Mouse (Mus musculus) cerebral cortex, adult 2 months (tissue): ENCODE data around the gene Prl2b1.

Experiments
- WGBS: fragments of 180-500 bp; shearing (Covaris S2); methylation state at CpG from one replicate; pipeline ENCODE4 v1.1.7; 2018; 5-methylcytosine and 5-hydroxymethylcytosine counted together

The Prl2b1 gene

DNA sequence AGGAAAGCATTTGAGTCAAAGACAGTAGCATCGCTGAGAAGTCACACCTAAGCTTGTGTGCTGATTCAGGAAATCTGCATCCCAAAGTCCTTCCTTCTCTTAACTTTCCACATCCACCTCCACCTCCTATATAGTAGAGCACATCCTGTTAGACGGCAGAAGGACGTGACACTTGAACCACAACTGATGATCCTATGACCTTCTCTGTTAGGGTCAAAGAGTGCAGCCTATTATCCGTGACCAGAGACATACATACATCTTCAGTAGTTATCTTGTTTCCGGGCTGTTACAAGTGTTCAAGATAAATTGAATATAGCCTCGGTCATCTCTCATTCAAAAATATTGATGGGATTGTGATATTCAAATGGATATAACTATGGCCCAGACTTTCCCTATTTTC lies at the start of gene Prl2b1:
Gene Prl2b1 (minus strand): TSS at position 101 of the 400 bp plus-strand sequence.
- WGBS, result 85% methylated on average over 6 of the region's 6 CpGs

DNA sequence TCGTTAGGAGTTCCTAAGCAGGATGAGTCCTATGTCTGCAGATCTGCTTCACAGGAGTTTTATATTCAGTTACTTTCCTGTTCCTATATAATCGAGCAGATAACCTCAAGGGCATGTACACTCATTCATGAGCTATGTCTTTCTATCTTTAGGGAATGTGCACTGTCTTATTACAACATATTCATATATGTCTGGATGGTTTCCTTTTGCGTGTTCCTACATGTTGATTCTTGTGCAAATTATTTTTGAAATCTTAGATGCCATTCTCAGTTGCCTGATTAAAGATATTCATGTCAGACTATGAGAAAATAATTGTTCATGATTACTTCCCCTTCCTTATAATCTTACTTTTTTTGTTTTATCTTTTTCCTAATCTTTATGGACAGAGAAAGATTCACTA lies 47.9 kb upstream of the Prl2b1 start, which contains the start of gene Prl8a6:
Gene Prl8a6 (minus strand): TSS at position 101 of the 400 bp plus-strand sequence.
- 84% methylated on average over 3 of the region's 3 CpGs for WGBS

DNA sequence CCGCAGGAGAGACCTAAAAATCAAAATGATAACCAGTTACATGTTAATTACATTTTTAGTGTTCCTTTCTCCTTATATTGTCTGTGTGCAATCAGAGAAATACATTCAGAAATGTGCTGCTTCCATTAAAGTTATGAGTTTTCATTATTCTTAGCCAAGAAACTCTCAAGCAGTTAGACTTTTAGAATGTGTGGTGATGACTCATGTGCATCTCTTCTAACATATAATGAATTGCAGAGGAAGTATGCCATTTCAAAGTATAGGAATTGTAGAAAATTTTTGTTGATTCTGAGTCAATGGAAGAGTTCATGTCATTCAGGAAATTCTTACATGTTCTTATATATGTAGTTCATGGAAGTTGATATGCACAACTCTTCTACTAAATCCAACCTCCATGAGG lies 42.5 kb upstream of the Prl2b1 start:
- 72% methylated on average over 1 of the region's 1 CpGs for WGBS

DNA sequence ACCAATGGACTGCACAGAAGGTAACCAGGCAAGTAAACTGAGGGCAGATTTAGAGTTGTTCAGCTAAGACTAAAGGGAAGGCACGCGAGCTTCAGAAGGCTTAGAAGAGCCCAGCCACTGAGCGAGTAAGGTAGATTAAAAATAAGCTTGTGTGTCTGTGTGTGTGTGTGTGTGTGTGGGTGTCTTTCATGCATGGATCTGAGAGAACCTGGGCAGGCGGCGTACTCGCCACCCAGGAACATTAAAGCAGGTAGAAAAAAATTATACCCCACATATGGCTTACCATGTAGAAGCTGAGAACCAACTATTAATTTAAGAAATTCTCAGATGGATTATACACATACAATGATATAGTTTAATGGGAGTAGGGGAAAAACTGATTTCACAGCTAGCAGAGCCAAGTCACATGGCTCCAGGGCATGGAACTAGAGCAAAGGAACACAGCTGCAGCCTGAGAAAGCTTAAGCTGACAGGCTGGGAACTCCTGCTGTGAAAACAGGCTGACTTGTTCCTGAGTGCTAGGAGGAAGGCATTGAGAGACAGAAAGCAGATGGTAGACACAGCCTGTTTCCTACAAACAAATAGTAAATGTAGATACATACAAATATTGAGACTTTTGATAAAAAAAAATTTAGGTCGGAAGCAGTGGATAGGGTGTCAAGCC lies 8.5 kb upstream of the Prl2b1 start:
- 86% methylated on average over 7 of the region's 7 CpGs for WGBS

DNA sequence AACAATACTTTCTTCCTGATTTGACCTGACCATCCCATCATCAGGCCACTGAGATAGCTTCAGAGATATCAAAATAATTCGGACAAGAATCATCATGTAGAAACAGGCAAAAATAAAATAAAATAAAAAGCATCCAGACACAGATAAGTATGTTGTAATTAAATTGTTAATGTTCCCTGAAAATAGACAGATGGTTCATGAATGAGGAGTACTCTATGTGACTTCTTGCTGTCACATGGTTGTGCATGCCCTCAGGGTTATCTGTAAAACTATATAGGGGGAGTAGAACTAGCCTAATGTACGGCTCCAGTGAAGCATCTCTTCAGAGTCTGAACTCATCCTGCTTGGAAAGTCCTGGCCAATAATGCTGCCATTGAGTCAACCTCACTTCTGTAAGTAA lies 45.3 kb downstream of the Prl2b1 start, which contains the start of gene Prl8a2:
Gene Prl8a2 (plus strand): TSS at position 301 of the 400 bp plus-strand sequence.
- 89% methylated on average over 2 of the region's 2 CpGs for WGBS

DNA sequence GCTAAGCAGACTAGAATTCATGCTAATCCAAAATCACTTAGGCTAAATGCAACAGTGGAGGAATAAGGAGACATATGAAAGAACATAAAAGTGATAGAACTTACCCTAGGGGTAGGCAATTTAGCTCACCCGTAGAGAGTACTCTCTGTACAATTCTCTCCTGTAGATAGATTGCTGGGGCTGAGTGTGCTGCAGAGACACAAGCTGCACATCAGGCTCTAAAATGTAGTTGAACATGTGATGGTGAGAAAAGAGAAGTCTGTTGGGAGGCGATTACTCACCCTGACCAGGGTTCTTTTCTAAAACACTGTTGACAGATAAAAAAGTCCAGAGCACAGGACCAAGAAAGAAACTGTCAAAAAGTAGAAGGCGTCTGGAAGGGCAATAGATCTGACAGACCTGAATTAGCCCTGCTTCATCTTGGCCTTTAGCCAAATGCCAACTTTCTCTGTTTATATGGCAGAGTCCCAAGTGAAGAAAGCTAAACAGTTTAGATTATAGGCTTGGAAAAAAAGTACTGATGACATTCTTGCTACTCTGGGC lies 47.8 kb downstream of the Prl2b1 start:
- 72% methylated on average over 3 of the region's 3 CpGs for WGBS

DNA sequence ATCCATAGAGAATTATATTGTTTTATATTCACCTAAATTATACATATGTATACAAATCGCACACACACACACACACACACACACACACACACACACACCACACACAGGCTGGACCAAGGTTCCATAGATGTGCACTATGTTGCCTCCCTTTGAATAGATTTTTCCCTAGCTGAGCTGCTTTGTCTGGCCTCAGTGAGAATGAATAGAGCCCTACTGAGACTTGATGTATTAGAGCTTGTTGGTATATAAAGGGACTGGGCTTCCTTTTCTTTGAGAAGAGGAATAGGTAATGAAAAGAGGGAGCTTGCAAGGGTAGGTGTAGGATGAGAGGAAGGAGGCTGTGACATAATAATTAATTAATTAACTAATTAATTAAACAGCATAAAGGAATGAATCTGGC lies 55.7 kb downstream of the Prl2b1 start:
- 59% methylated on average over 1 of the region's 1 CpGs for WGBS
